Comparison of ENCODE assay signal across 8 mouse cellular contexts in the genomic region with DNA sequence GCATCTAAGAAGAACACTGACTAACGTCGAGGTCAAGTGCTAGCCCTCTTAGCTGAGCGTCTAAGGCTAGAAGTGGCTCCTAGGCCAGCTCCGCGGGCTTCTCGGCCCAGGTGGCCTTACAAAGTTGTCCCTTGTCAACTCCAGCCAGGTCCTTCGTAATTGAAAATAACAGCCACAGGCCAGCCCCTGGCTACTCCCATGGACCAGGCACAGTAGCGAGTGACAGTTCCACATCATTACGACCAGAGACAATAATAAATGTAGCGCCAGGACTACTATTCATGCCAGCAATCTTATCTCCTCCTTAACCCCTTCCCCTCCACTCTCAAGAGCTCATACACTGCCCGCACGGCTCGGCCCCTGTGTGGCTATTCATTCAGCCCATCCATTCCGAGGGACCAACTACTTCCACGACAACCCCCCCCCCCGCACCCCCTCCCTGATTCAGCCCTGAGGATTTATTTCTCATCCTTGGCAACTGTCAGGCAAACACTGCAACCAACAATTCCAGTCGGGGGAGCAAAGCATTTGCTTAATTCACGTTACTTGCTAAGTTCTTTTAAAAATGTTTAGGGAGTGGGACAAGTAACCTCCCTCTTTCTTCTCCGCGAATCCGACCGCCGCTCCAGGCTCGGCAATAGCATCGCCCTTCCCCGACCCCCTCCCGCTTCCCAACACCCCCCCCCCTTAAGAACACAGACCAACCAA. TPM values are rescaled to one million over a fixed set of nuclear protein-coding genes. Genes with fewer than 3 reads are reported as not detected.
DNase-seq lines count a peak whose midpoint lies in the region; ATAC-seq and TF ChIP-seq lines count a peak whose summit lies in the region.

No protein-coding gene starts in this region.

- H3K4me3 ChIP-seq in forebrain, postnatal 0 days (ENCODE audit: low read depth, low read length) = peak overlapping the region; percentile 65
- peak overlapping the region; percentile 60 for H3K4me3 ChIP-seq in hindbrain, postnatal 0 days (ENCODE audit: low read length)
- H3K4me3 ChIP-seq in liver, embryonic 11.5 days (ENCODE audit: low read depth, low read length) = peak overlapping the region; percentile 57
- peak overlapping the region; percentile 55 for H3K4me3 ChIP-seq in olfactory bulb, adult 2 months (ENCODE audit: insufficient read depth, low read depth, low read length)

- peak; percentile 9 to 24 for DNase-seq in frontal cortex, postnatal 25 days (ENCODE audit: low spot score in 2 of 2)
- no peak for DNase-seq in frontal cortex, adult 2 months (ENCODE audit: extremely low spot score in 1 of 2, low spot score in 1 of 2)
- peak; percentile 19 for DNase-seq in cerebellum, adult 11 months
- peak; percentile 72 for DNase-seq in forebrain, postnatal 0 days
- peak; percentile 72 for DNase-seq in hindbrain, postnatal 0 days (ENCODE audit: low spot score)
- DNase-seq in liver, embryonic 11.5 days (ENCODE audit: low spot score) = peak; percentile 41

- no peak for TF ChIP-seq POLR2A in olfactory bulb, adult 2 months (IDR thresholded peaks at IDR 0.05; ENCODE audit: insufficient read depth, low read depth, low read length)

- TF ChIP-seq CTCF in forebrain, postnatal 0 days (IDR thresholded peaks at IDR 0.05; ENCODE audit: low read depth) = no peak
- TF ChIP-seq CTCF in hindbrain, postnatal 0 days (IDR thresholded peaks at IDR 0.05; ENCODE audit: low read depth) = no peak
- no peak for TF ChIP-seq CTCF in olfactory bulb, adult 2 months (IDR thresholded peaks at IDR 0.05; ENCODE audit: insufficient read depth, low read depth, low read length)

- WGBS in forebrain, postnatal 0 days = under 1% methylated on average over 27 of the region's 27 CpGs
- WGBS in hindbrain, postnatal 0 days = under 1% methylated on average over 27 of the region's 27 CpGs
- 1% methylated on average over 27 of the region's 27 CpGs for WGBS in liver, embryonic 11.5 days
- WGBS in olfactory bulb, adult 2 months = under 1% methylated on average over 27 of the region's 27 CpGs

- no peaks in the 10 kb centered on the region for H3K27me3 ChIP-seq in forebrain, postnatal 0 days (ENCODE audit: insufficient read depth, low read length)
- no peaks in the 10 kb centered on the region for H3K27me3 ChIP-seq in hindbrain, postnatal 0 days (ENCODE audit: insufficient read depth, low read length)
- peaks cover 30% of the 10 kb centered on the region for H3K27me3 ChIP-seq in liver, embryonic 11.5 days (replicated peaks; ENCODE audit: control insufficient read depth, insufficient read depth, low read length)

- H3K9me3 ChIP-seq in forebrain, postnatal 0 days (ENCODE audit: low read length) = no peaks in the 10 kb centered on the region
- H3K9me3 ChIP-seq in hindbrain, postnatal 0 days (ENCODE audit: low read length) = no peaks in the 10 kb centered on the region
- no peaks in the 10 kb centered on the region for H3K9me3 ChIP-seq in liver, embryonic 11.5 days (ENCODE audit: control insufficient read depth, low read length)

- H3K4me1 ChIP-seq in forebrain, postnatal 0 days (ENCODE audit: insufficient read depth) = no peaks in the 10 kb centered on the region
- no peaks in the 10 kb centered on the region for H3K4me1 ChIP-seq in hindbrain, postnatal 0 days (ENCODE audit: insufficient read depth, low read length)
- no peaks in the 10 kb centered on the region; the same call in 1 of the 2 replicates for H3K4me1 ChIP-seq in liver, embryonic 11.5 days (replicated peaks; ENCODE audit: control insufficient read depth, insufficient read depth, low read length)
- H3K4me1 ChIP-seq in olfactory bulb, adult 2 months (ENCODE audit: control insufficient read depth, insufficient read depth, low read length) = peaks cover 10% of the 10 kb centered on the region

- peak overlapping the region; percentile 98 for H3K4me2 ChIP-seq in forebrain, postnatal 0 days (ENCODE audit: low read depth)
- peak overlapping the region; percentile 99 for H3K4me2 ChIP-seq in hindbrain, postnatal 0 days (ENCODE audit: low read depth, low read length)
- H3K4me2 ChIP-seq in liver, embryonic 11.5 days = peak overlapping the region; percentile 82

- peak; percentile 24 for ATAC-seq in forebrain, postnatal 0 days
- peak; percentile 30 for ATAC-seq in hindbrain, postnatal 0 days
- no peak for ATAC-seq in liver, embryonic 11.5 days (replicated peaks; ENCODE audit: low FRiP score)
- no peak for ATAC-seq in inflammation-experienced regulatory T-cells, adult 6 months

- H3K27ac ChIP-seq in forebrain, postnatal 0 days (ENCODE audit: low read depth, low read length) = peak overlapping the region; percentile 95
- peak overlapping the region; percentile 96 for H3K27ac ChIP-seq in hindbrain, postnatal 0 days
- peak overlapping the region; percentile 45 for H3K27ac ChIP-seq in liver, embryonic 11.5 days (ENCODE audit: low read depth, low read length)
- H3K27ac ChIP-seq in olfactory bulb, adult 2 months (ENCODE audit: insufficient read depth, low read depth, low read length) = peak overlapping the region; percentile 82

- no peaks in the 10 kb centered on the region for H3K36me3 ChIP-seq in forebrain, postnatal 0 days (ENCODE audit: insufficient read depth)
- no peaks in the 10 kb centered on the region for H3K36me3 ChIP-seq in hindbrain, postnatal 0 days (ENCODE audit: insufficient read depth, low read length)
- no peaks in the 10 kb centered on the region for H3K36me3 ChIP-seq in liver, embryonic 11.5 days (ENCODE audit: control insufficient read depth, insufficient read depth, low read length)

- H3K9ac ChIP-seq in forebrain, postnatal 0 days = peak overlapping the region; percentile 91
- H3K9ac ChIP-seq in hindbrain, postnatal 0 days (replicated peaks; ENCODE audit: low read length) = peak overlapping the region; percentile 84
- H3K9ac ChIP-seq in liver, embryonic 11.5 days (ENCODE audit: low read depth, low read length) = peak overlapping the region; percentile 46

RNA-seq across cellular contexts. Expression of a gene that starts 0.9 kb away (rescaled TPM):
- 23.0 and 25.4 TPM in 2 replicates for polyA plus RNA-seq in frontal cortex, adult 2 months (2012; rRNA removed)
- 30.3 and 47.9 TPM in 2 replicates for total RNA-seq in forebrain, postnatal 0 days (2014; rRNA removed)
- polyA plus RNA-seq in forebrain, postnatal 0 days (2015; fragmentation: Nextera tagmentation; extraction: Ambion mirVana) = 9.9 and 24.4 TPM in 2 replicates
- total RNA-seq in hindbrain, postnatal 0 days (2014; rRNA removed) = 43.2 TPM in 2 replicates
- polyA plus RNA-seq in hindbrain, postnatal 0 days (2015; fragmentation: Nextera tagmentation; extraction: Ambion mirVana) = 19.5 and 21.1 TPM in 2 replicates
- polyA plus RNA-seq in liver, embryonic 11.5 days (2014; fragmentation: Nextera tagmentation; extraction: Ambion mirVana) = 11.6 and 11.8 TPM in 2 replicates
- not detected in 2 replicates for polyA plus RNA-seq in olfactory bulb, adult 2 months (2012; ENCODE audit: insufficient read depth, insufficient read length, low replicate concordance, missing spikeins)
- 1 to 10 TPM; 1.1 to 3.6 (median 2.1) TPM for polyA plus RNA-seq in inflammation-experienced regulatory T-cells, adult 6 months (2017; shearing (Covaris generic))

Comparison
In these comparisons a context has a peak if more than half of its experiments do, and no peak if none do; other contexts are left out.
1. DNase-seq: peak in frontal cortex, postnatal 25 days (2 of 2), cerebellum, adult 11 months (single experiment), forebrain, postnatal 0 days (single experiment), hindbrain, postnatal 0 days (single experiment) and liver, embryonic 11.5 days (single experiment); none in frontal cortex, adult 2 months (0 of 2).
2. ATAC-seq: peak in forebrain, postnatal 0 days (single experiment) and hindbrain, postnatal 0 days (single experiment); none in liver, embryonic 11.5 days (single experiment) and inflammation-experienced regulatory T-cells, adult 6 months (single experiment).
3. H3K27ac ChIP-seq: peak in every context shown above with its lines; median percentile 96 in hindbrain, postnatal 0 days; 95 in forebrain, postnatal 0 days; 82 in olfactory bulb, adult 2 months; 45 in liver, embryonic 11.5 days.
4. Peak in every context shown above with its lines, with median percentiles within 50 percentile points of each other: H3K4me2 ChIP-seq, H3K4me3 ChIP-seq and H3K9ac ChIP-seq.